Mouse (Mus musculus): ENCODE data around the gene Tmem132d. TPM values are rescaled to one million over a fixed set of nuclear protein-coding genes. Genes with fewer than 3 reads are reported as not detected.
"Not testable (repeated sequence)": the region's sequence is repeated elsewhere in the genome, so short reads cannot be mapped to it uniquely, and the experiment has no call there.

Gene Tmem132d
- polyA plus RNA-seq, 1 experiment, result not detected

DNA sequence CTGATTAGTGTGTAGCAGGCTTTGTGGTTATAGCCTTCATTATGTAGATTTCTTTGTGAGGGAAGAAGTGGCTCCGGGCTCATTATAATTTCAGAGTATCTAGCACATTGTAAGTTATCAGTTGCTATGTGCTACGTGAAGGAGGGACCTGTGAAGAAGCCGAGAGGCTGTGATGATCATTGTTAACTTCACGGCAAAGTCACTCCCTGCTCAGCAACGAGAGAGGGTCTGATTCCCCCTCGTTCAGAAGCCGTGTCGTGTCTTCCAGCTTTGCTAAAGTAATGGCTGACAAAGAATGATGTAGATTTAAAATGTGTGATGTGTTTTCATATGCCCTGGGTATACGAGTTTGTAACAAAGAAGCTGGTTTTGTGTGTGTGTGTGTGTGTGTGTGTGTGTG lies 391.1 kb downstream of the Tmem132d start:
- Histone ChIP-seq H3K4me1 (ENCODE audit: control insufficient read depth, insufficient read depth, low read length) (no peaks in the 10 kb centered on the region), H3K4me3 (ENCODE audit: insufficient read depth, low read length) (no peak overlapping the region), H3K27ac (ENCODE audit: insufficient read depth, low read length) (no peak overlapping the region)
- TF ChIP-seq POLR2A (IDR thresholded peaks at IDR 0.05; ENCODE audit: low read depth, low read length) (no peak), CTCF (IDR thresholded peaks at IDR 0.05; ENCODE audit: borderline replicate concordance, insufficient read depth, low read length) (no peak)

DNA sequence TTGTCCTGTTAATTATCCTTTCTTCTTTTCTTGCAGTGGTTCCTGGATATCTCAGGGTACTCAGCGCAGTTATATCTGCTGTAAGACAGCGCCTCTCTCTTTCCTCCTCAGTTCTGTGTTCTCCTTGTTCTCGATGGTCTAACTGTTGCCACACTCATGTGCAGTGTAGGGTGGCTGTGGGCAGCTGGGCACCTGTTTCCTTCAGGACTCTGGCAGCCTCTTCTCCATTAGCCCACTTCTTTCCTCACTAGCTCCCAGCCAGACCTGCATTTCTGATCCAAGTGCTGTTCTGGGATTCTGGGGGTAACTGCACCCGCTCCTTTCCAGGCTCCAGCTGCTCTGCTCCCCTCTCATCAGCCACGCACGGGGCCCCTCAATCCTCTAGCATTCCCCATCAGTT lies 392.8 kb downstream of the Tmem132d start:
- no peak overlapping the region for H3K4me3 ChIP-seq (ENCODE audit: insufficient read depth, low read length)
- H3K27ac ChIP-seq (ENCODE audit: insufficient read depth, low read length), result no peak overlapping the region
- no peaks in the 10 kb centered on the region for H3K4me1 ChIP-seq (ENCODE audit: control insufficient read depth, insufficient read depth, low read length)
- TF ChIP-seq POLR2A (IDR thresholded peaks at IDR 0.05; ENCODE audit: low read depth, low read length) (no peak), CTCF (IDR thresholded peaks at IDR 0.05; ENCODE audit: borderline replicate concordance, insufficient read depth, low read length) (no peak)

DNA sequence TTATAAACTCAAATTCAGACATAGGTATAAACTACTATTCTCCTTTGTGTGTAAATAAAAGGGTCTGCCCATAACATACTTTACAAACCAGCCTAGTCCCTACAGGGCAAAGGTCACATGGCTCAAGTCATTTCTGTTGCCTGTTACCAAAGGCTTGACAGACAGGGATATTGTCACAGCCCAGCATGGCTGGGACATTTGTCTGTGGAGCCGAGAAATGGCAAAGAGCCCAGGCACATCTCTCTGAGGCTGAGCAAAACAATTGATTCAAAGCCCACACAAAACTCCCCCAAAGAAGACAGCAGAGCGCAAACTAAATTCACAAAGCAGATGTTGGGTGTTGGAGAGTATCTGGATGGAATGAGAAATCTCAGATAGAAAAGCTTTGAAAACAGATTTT lies 405.8 kb downstream of the Tmem132d start:
- no peak overlapping the region for H3K27ac ChIP-seq (ENCODE audit: insufficient read depth, low read length)
- TF ChIP-seq POLR2A (IDR thresholded peaks at IDR 0.05; ENCODE audit: low read depth, low read length) (no peak), CTCF (IDR thresholded peaks at IDR 0.05; ENCODE audit: borderline replicate concordance, insufficient read depth, low read length) (no peak)
- no peaks in the 10 kb centered on the region for H3K4me1 ChIP-seq (ENCODE audit: control insufficient read depth, insufficient read depth, low read length)

DNA sequence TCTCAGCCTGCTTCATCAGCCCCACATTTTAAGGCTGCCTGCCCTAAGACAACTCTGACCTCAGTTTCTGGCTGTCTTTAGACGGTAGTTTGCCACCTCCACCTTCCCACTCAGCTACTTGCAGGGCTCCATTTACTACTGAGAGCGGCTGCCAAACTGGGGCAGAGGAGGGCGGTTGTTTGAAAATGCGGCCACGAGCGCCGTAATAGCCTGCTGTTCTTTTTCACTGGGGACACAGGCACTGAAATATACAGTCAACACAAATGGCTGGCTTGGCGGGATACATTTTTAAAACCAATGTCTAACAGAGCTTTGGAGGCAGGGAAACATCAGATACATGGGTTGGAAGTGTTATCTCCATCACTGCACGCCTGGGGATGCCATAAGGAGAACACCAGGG lies 428.2 kb downstream of the Tmem132d start:
- H3K4me3 ChIP-seq (ENCODE audit: insufficient read depth, low read length), result no peak overlapping the region
- no peaks in the 10 kb centered on the region for H3K4me1 ChIP-seq (ENCODE audit: control insufficient read depth, insufficient read depth, low read length)
- H3K27ac ChIP-seq (ENCODE audit: insufficient read depth, low read length), result no peak overlapping the region
- no peak for TF ChIP-seq POLR2A (IDR thresholded peaks at IDR 0.05; ENCODE audit: low read depth, low read length)

More for the DNA sequence above, 405.8 kb downstream of the Tmem132d start:
- no peak overlapping the region for H3K4me3 ChIP-seq (ENCODE audit: insufficient read depth, low read length)

DNA sequence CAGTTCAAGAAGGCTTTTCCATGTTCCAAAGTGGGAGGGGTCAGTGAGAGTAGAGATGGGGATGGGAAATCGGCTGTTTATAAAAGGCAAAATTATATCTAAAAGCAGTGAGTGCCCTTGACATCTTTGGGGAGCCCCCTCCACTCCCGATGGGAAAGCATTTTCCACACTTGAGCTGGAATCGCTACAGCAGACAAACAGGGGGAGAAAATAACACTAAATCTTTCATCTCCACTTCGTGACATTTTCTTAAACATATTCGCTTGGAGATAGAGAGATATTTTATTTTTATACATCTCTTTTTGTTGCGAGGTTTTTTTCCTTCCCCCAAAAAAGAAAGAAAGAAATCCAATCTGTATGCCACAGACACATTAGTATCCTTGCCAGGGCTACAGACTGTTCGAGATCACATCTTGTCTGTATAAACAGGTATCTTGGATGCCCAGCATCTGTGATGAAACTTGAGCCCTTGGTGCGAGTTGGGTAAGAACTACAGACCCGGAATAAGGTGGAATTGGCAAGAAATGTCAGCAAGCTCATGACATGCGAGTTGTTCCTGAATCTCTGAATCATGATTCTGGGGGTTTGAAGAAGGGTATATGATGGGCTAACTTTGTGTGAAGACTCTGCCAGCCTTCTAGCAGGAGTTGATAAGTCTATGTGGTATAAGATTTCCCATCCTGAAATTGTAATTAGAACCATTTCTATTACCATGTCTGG lies 436.2 kb downstream of the Tmem132d start:
- no peak for TF ChIP-seq POLR2A (IDR thresholded peaks at IDR 0.05; ENCODE audit: low read depth, low read length)
- TF ChIP-seq CTCF (IDR thresholded peaks at IDR 0.05; ENCODE audit: borderline replicate concordance, insufficient read depth, low read length), result no peak
- Histone ChIP-seq H3K4me3 (ENCODE audit: insufficient read depth, low read length) (no peak overlapping the region), H3K27ac (ENCODE audit: insufficient read depth, low read length) (no peak overlapping the region), H3K4me1 (ENCODE audit: control insufficient read depth, insufficient read depth, low read length) (no peaks in the 10 kb centered on the region)

DNA sequence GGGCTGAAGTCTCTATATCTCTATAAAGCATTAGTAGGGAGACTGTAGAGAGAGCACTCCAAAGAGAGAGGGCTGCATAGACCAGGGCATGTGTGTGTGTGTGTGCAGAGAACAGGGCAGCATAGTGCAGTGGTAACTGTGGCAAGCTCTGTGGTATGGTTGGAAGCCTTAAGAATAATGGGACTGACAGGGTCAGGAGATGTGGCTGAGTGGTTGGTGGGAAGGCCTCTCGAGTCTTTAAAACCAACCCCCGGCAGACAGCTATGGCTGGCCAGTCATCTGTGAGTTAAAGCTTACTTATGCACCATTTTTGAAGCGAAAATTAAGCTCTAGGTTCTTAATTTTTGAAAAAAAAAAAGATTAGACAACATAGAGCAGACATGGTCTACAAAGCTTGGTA lies 439.4 kb downstream of the Tmem132d start:
- TF ChIP-seq CTCF (IDR thresholded peaks at IDR 0.05; ENCODE audit: borderline replicate concordance, insufficient read depth, low read length) (no peak), POLR2A (IDR thresholded peaks at IDR 0.05; ENCODE audit: low read depth, low read length) (no peak)
- no peak overlapping the region for H3K27ac ChIP-seq (ENCODE audit: insufficient read depth, low read length)
- H3K4me1 ChIP-seq (ENCODE audit: control insufficient read depth, insufficient read depth, low read length), result no peaks in the 10 kb centered on the region
- H3K4me3 ChIP-seq (ENCODE audit: insufficient read depth, low read length), result no peak overlapping the region

DNA sequence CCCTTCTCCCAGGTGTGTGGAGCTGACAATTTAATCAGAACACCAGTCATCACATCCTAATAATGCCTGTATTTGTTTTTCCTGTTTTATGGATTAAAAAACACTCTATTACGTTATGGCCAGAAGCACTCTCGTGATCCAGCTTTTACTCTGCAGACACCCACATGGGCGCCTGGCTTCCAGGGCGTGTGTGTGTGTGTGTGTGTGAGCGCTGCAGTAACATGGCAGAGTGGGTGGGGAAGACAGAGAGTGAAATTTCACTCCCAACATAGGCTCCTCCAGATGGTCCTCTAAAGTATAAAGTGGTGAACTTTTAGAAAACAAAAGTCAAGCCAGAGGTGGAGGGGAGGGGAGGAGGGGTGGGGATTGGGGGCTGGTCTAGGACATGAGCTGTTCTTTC lies 442.1 kb downstream of the Tmem132d start:
- Histone ChIP-seq H3K27ac (ENCODE audit: insufficient read depth, low read length) (no peak overlapping the region), H3K4me3 (ENCODE audit: insufficient read depth, low read length) (no peak overlapping the region), H3K4me1 (ENCODE audit: control insufficient read depth, insufficient read depth, low read length) (no peaks in the 10 kb centered on the region)
- TF ChIP-seq POLR2A (IDR thresholded peaks at IDR 0.05; ENCODE audit: low read depth, low read length) (no peak), CTCF (IDR thresholded peaks at IDR 0.05; ENCODE audit: borderline replicate concordance, insufficient read depth, low read length) (no peak)

DNA sequence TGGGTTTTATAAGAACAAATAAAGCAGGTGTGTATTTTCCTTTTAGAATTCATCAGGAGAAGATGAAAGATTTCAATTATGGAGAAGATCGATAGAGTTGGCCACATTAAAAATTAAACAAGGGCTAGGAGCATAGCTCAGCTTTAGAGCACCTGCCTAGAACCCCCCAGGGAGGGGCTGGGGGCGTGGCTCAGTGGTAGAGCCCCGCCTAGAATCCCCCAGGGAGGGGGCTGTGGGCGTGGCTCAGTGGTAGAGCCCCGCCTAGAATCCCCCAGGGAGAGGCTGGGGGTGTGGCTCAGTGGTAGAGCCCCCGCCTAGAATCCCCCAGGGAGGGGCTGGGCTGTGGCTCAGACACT lies 452.9 kb downstream of the Tmem132d start:
- H3K4me1 ChIP-seq (ENCODE audit: control insufficient read depth, insufficient read depth, low read length); H3K27ac ChIP-seq (ENCODE audit: insufficient read depth, low read length); H3K4me3 ChIP-seq (ENCODE audit: insufficient read depth, low read length): not testable (repeated sequence)

DNA sequence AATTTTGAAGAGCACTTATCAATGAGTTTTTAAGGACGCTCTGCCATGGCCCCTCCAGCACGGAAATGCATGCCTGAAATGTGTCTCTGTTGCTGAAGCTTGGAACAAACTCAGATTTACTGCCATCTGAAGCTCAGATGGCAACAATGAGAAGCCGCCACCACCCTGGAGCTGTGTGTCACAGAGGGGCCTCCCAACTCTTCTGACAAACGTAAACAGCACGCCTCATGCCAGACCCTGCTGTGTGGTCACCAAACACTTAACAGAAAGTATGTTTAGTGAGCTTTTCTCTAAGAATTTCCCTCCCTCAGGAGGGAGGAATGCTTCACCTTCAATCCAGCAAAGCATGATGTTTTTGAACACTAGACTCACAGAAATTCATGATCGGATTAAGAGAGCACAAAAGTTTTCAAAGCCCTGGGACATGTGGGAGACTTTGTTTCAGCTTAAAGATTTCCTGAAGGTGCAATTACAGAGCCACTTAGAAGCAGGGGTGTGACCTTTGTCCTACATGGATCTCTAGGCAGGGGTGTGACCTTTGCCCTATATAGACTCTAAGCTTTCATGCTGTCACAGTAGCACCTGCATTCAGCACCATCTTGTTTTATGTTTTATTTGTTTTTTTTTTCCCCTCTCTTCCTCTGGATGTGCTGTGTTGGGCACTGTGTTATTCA lies 453.4 kb downstream of the Tmem132d start:
- Histone ChIP-seq H3K27ac (ENCODE audit: insufficient read depth, low read length) (no peak overlapping the region), H3K4me3 (ENCODE audit: insufficient read depth, low read length) (no peak overlapping the region), H3K4me1 (ENCODE audit: control insufficient read depth, insufficient read depth, low read length) (no peaks in the 10 kb centered on the region)
- TF ChIP-seq POLR2A (IDR thresholded peaks at IDR 0.05; ENCODE audit: low read depth, low read length) (no peak), CTCF (IDR thresholded peaks at IDR 0.05; ENCODE audit: borderline replicate concordance, insufficient read depth, low read length) (no peak)

DNA sequence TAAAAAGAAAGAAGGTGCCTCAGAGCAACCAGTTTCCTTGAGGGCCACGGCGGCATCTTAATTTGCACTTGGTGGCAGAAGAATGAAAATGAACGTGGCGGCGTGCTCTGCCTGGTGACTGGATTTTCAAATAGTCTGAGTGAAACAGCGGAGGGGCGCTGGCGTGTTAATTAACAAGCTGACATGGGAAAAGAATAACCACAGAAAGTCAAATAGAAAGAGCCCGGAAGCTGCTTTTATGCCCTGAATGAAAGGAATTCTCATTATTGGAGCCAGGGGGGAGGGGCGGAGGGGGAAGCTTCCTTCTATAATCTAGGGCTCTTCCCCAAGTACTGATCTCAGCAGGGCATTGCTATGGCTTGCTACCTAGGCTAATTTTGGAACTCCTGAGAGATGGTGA lies 456.2 kb downstream of the Tmem132d start:
- no peak overlapping the region for H3K27ac ChIP-seq (ENCODE audit: insufficient read depth, low read length)
- no peak for TF ChIP-seq POLR2A (IDR thresholded peaks at IDR 0.05; ENCODE audit: low read depth, low read length)
- H3K4me1 ChIP-seq (ENCODE audit: control insufficient read depth, insufficient read depth, low read length), result no peaks in the 10 kb centered on the region
- no peak overlapping the region for H3K4me3 ChIP-seq (ENCODE audit: insufficient read depth, low read length)

Measured in embryonic fibroblast, embryonic 13.5 days (primary cell).